Mouse (Mus musculus) erythroblast, embryonic 14.5 days (primary cell): ENCODE measurements around the gene Nab1.

Source experiments
- GATA1 ChIP-seq: IDR thresholded peaks from 2 replicates; pipeline ENCODE4 v1.6.1; 2012; ENCODE audit warnings: low read length, inconsistent platforms, mixed read lengths
- TAL1 ChIP-seq: IDR thresholded peaks from 3 replicates; pipeline ENCODE4 v1.6.1; 2012; ENCODE audit warnings: low read length, inconsistent platforms, mixed read lengths

- TF ChIP-seq TAL1 = no peak
- TF ChIP-seq GATA1 = no peak
These were observed 49.1 kb downstream of the Nab1 start for GRCm38 (mm10) chr1:52451360-52451759.
